ENCODE assay signal across 13 mouse cellular contexts in the genomic region with DNA sequence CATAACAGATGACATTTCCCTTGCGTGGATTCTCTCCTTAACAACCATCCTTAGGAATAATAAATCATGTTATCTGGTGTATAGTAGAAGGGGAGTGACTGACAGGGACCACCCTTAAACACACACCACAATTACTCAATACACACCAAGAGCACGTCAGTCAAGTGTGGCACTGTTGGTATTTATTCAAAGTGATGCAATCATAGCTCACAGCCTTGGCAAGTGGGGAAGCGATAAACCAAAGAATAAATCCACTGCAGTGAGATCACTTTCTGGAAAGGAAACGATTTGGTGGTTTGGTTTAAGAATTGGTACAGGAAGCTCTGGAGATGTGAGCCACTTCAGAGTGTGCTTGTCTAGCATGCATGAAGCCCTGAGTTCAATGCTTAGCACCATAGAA.
"Had no signal": no experiment of that assay in that cellular context is flagged by ENCODE, and none has a peak within 500 bp of the region (broad histone marks: within the 10 kb centered on the region; RNA-seq: fewer than 3 reads in every experiment).

No protein-coding gene starts in this region.

- H3K4me2 ChIP-seq: limb, embryonic 13.5 days; liver, embryonic 11.5 days; liver, embryonic 15.5 days; lung, embryonic 14.5 days; midbrain, embryonic 13.5 days had no signal

- H3K9ac ChIP-seq: limb, embryonic 13.5 days; liver, embryonic 15.5 days; lung, embryonic 14.5 days; midbrain, embryonic 13.5 days had no signal

- H3K27ac ChIP-seq: limb, embryonic 13.5 days; liver, embryonic 15.5 days; macrophage; midbrain, embryonic 13.5 days had no signal

- H3K36me3 ChIP-seq: limb, embryonic 13.5 days; liver, embryonic 15.5 days; midbrain, embryonic 13.5 days had no signal

- DNase-seq: kidney, adult 8-10 months; kidney, postnatal 25 days; left cerebral cortex, postnatal 4 days; lung, embryonic 14.5 days; lung, postnatal 14 days; right cerebral cortex, adult 18-20 months; right cerebral cortex, postnatal 25 days; thymus, postnatal 36 days had no signal

- H3K4me3 ChIP-seq: limb, embryonic 13.5 days; liver, embryonic 15.5 days; midbrain, embryonic 13.5 days had no signal

- H3K4me1 ChIP-seq: limb, embryonic 13.5 days; liver, embryonic 15.5 days; midbrain, embryonic 13.5 days had no signal

- H3K9me3 ChIP-seq: limb, embryonic 13.5 days; liver, embryonic 15.5 days; midbrain, embryonic 13.5 days had no signal

- H3K27me3 ChIP-seq: limb, embryonic 13.5 days; liver, embryonic 15.5 days; midbrain, embryonic 13.5 days had no signal
